Mouse (Mus musculus) MEL (cell line): ENCODE results near the gene Fhit. TPM values are rescaled to one million over a fixed set of nuclear protein-coding genes. Genes with fewer than 3 reads are reported as not detected.

ENCODE experiments used
- DNase-seq: peaks from one replicate; pipeline ENCODE4 v3.0.0; 2011; ENCODE audit warnings: low read depth, low spot score
- H3K27ac ChIP-seq: 2 replicates; pipeline ENCODE4 v1.5.1; 2012; ENCODE audit warnings: low read depth, mild to moderate bottlenecking, control low read depth, low read length, moderate library complexity; ENCODE audit not compliant: control insufficient read depth
- H3K27me3 ChIP-seq, 2 experiments: fragments of 150-350 bp in 1 of 2; sonication (generic) in 1 of 2; 2 replicates each; pipeline ENCODE4 v1.6.1; 2012; ENCODE audit warnings: low read length in 2 of 2, mild to moderate bottlenecking in 2 of 2, improper control_type of control experiment in 1 of 2, moderate library complexity in 1 of 2; ENCODE audit not compliant: insufficient read depth in 2 of 2, control insufficient read depth in 1 of 2
- H3K36me3 ChIP-seq, 2 experiments: 2 replicates each; pipeline ENCODE4 v1.6.1; 2012 to 2014; ENCODE audit warnings: low read length in 2 of 2, improper control_type of control experiment in 1 of 2, inconsistent platforms in 1 of 2, mild to moderate bottlenecking in 1 of 2; ENCODE audit not compliant: insufficient read depth in 2 of 2, control insufficient read depth in 1 of 2
- H3K4me1 ChIP-seq, 2 experiments: fragments of 150-350 bp in 1 of 2; sonication (generic) in 1 of 2; 2 replicates each; pipeline ENCODE4 v1.6.1; 2012; ENCODE audit warnings: low read length in 2 of 2, improper control_type of control experiment in 1 of 2, mild to moderate bottlenecking in 1 of 2; ENCODE audit not compliant: insufficient read depth in 2 of 2, control insufficient read depth in 1 of 2
- H3K4me3 ChIP-seq, 2 experiments: fragments of 150-350 bp in 1 of 2; sonication (generic) in 1 of 2; 2 replicates each; pipeline ENCODE4 v1.5.1; 2012; ENCODE audit warnings: low read depth in 2 of 2, low read length in 2 of 2, mild to moderate bottlenecking in 2 of 2, moderate library complexity in 2 of 2, control low read depth in 1 of 2, improper control_type of control experiment in 1 of 2; ENCODE audit not compliant: control insufficient read depth in 1 of 2, insufficient read depth in 1 of 2
- H3K79me2 ChIP-seq: 2 replicates; pipeline ENCODE4 v1.6.1; 2012; ENCODE audit warnings: mild to moderate bottlenecking, low read length, moderate library complexity; ENCODE audit not compliant: control insufficient read depth, poor library complexity, insufficient read depth
- H3K9ac ChIP-seq: 2 replicates; pipeline ENCODE4 v1.6.1; 2012; ENCODE audit warnings: low read depth, mild to moderate bottlenecking, control low read depth, low read length, moderate library complexity; ENCODE audit not compliant: control insufficient read depth, poor library complexity, severe bottlenecking
- H3K9me3 ChIP-seq: fragments of 150-350 bp; sonication (generic); replicated peaks from 2 replicates; pipeline ENCODE4 v1.6.1; 2012; ENCODE audit warnings: mild to moderate bottlenecking, low read length, improper control_type of control experiment, moderate library complexity; ENCODE audit not compliant: insufficient read depth
- BHLHE40 ChIP-seq: IDR thresholded peaks from 2 replicates; pipeline ENCODE4 v1.6.1; 2012; ENCODE audit warnings: low read depth, mild to moderate bottlenecking, inconsistent platforms, low read length, improper control_type of control experiment, borderline replicate concordance
- CTCF ChIP-seq, 3 experiments: IDR thresholded peaks in 2 of 3; conservative IDR thresholded peaks in 1 of 3; 2 replicates each; pipeline ENCODE4 v1.5.1; 2011 to 2012; ENCODE audit warnings: low read length in 3 of 3, low read depth in 2 of 3, mild to moderate bottlenecking in 2 of 3, improper control_type of control experiment in 1 of 3, inconsistent platforms in 1 of 3, mixed read lengths in 1 of 3, moderate library complexity in 1 of 3; ENCODE audit not compliant: control insufficient read depth in 1 of 3, insufficient read depth in 1 of 3, poor library complexity in 1 of 3, severe bottlenecking in 1 of 3
- E2F4 ChIP-seq: IDR thresholded peaks from 2 replicates; pipeline ENCODE4 v1.6.1; 2011; ENCODE audit warnings: low read depth, low read length, improper control_type of control experiment, borderline replicate concordance
- ELF1 ChIP-seq: IDR thresholded peaks from 2 replicates; pipeline ENCODE4 v1.6.1; 2014; ENCODE audit warnings: low read depth, mild to moderate bottlenecking, inconsistent platforms, low read length, improper control_type of control experiment, moderate library complexity
- EP300 ChIP-seq, 2 experiments: IDR thresholded peaks; 2 replicates each; pipeline ENCODE4 v1.6.1; 2011; ENCODE audit warnings: improper control_type of control experiment in 2 of 2, low read length in 2 of 2, low read depth in 1 of 2, mild to moderate bottlenecking in 1 of 2
- GABPA ChIP-seq: IDR thresholded peaks from 2 replicates; pipeline ENCODE4 v1.6.1; 2012; ENCODE audit warnings: low read depth, mild to moderate bottlenecking, inconsistent platforms, low read length, improper control_type of control experiment, moderate library complexity
- GATA1 ChIP-seq: IDR thresholded peaks from 2 replicates; pipeline ENCODE4 v1.6.1; 2011; ENCODE audit warnings: low read depth, low read length, improper control_type of control experiment
- KAT2A ChIP-seq: conservative IDR thresholded peaks from 2 replicates; pipeline ENCODE4 v1.6.1; 2012; ENCODE audit warnings: low read depth, low read length, improper control_type of control experiment, inconsistent platforms
- MAFK ChIP-seq: IDR thresholded peaks from 2 replicates; pipeline ENCODE4 v1.6.1; 2011; ENCODE audit warnings: low read depth, mild to moderate bottlenecking, low read length, improper control_type of control experiment, borderline replicate concordance
- MAX ChIP-seq: IDR thresholded peaks from 2 replicates; pipeline ENCODE4 v1.6.1; 2011; ENCODE audit warnings: low read length, improper control_type of control experiment
- MAZ ChIP-seq: IDR thresholded peaks from 2 replicates; pipeline ENCODE4 v1.6.1; 2012; ENCODE audit warnings: low read depth, mild to moderate bottlenecking, inconsistent platforms, low read length, improper control_type of control experiment
- MEF2A ChIP-seq: IDR thresholded peaks from 2 replicates; pipeline ENCODE4 v1.6.1; 2014; ENCODE audit warnings: low read depth, mild to moderate bottlenecking, inconsistent platforms, low read length, improper control_type of control experiment; ENCODE audit not compliant: poor library complexity, insufficient replicate concordance, severe bottlenecking; ENCODE audit errors: extremely low read depth
- MXI1 ChIP-seq: IDR thresholded peaks from 2 replicates; pipeline ENCODE4 v1.6.1; 2011; ENCODE audit warnings: mild to moderate bottlenecking, low read depth, low read length, improper control_type of control experiment
- MYB ChIP-seq: IDR thresholded peaks from 2 replicates; pipeline ENCODE4 v1.6.1; 2011; ENCODE audit warnings: mild to moderate bottlenecking, low read depth, low read length, improper control_type of control experiment
- MYC ChIP-seq: IDR thresholded peaks from 2 replicates; pipeline ENCODE4 v1.6.1; 2011; ENCODE audit warnings: low read depth, mild to moderate bottlenecking, low read length, improper control_type of control experiment, moderate library complexity
- NRF1 ChIP-seq: IDR thresholded peaks from 2 replicates; pipeline ENCODE4 v1.6.1; 2014; ENCODE audit warnings: low read depth, mild to moderate bottlenecking, inconsistent platforms, low read length, improper control_type of control experiment, moderate library complexity; ENCODE audit not compliant: poor library complexity, insufficient read depth, severe bottlenecking
- POLR2A ChIP-seq, 2 experiments: IDR thresholded peaks; 2 replicates each; pipeline ENCODE4 v1.6.1; 2011 to 2012; ENCODE audit warnings: low read length in 2 of 2, mild to moderate bottlenecking in 2 of 2, control low read depth in 1 of 2, improper control_type of control experiment in 1 of 2, low read depth in 1 of 2, moderate library complexity in 1 of 2; ENCODE audit not compliant: control insufficient read depth in 1 of 2, insufficient read depth in 1 of 2, poor library complexity in 1 of 2
- POLR2AphosphoS5 ChIP-seq: IDR thresholded peaks from 2 replicates; pipeline ENCODE4 v1.6.1; 2012; ENCODE audit warnings: low read depth, borderline replicate concordance, mild to moderate bottlenecking, inconsistent platforms, low read length, moderate library complexity, mixed read lengths
- RCOR1 ChIP-seq: IDR thresholded peaks from 2 replicates; pipeline ENCODE4 v1.6.1; 2012; ENCODE audit warnings: low read depth, mild to moderate bottlenecking, inconsistent platforms, low read length, improper control_type of control experiment
- TAL1 ChIP-seq: IDR thresholded peaks from 2 replicates; pipeline ENCODE4 v1.6.1; 2012; ENCODE audit warnings: mild to moderate bottlenecking, inconsistent platforms, low read length, moderate library complexity, mixed read lengths
- UBTF ChIP-seq: IDR thresholded peaks from 2 replicates; pipeline ENCODE4 v1.6.1; 2012; ENCODE audit warnings: low read depth, mild to moderate bottlenecking, inconsistent platforms, low read length, improper control_type of control experiment, moderate library complexity, borderline replicate concordance; ENCODE audit not compliant: insufficient read depth
- USF1 ChIP-seq: IDR thresholded peaks from 2 replicates; pipeline ENCODE4 v1.6.1; 2014; ENCODE audit warnings: low read depth, mild to moderate bottlenecking, inconsistent platforms, low read length, improper control_type of control experiment, moderate library complexity
- USF2 ChIP-seq, 2 experiments: IDR thresholded peaks; 2 replicates each; pipeline ENCODE4 v1.6.1; 2011 to 2012; ENCODE audit warnings: improper control_type of control experiment in 2 of 2, low read length in 2 of 2, borderline replicate concordance in 1 of 2, inconsistent platforms in 1 of 2, low read depth in 1 of 2, mild to moderate bottlenecking in 1 of 2; ENCODE audit not compliant: insufficient read depth in 1 of 2
- ZC3H11A ChIP-seq: IDR thresholded peaks from 2 replicates; pipeline ENCODE4 v1.6.1; 2012; ENCODE audit warnings: low read depth, mild to moderate bottlenecking, inconsistent platforms, low read length, improper control_type of control experiment
- ZKSCAN1 ChIP-seq: IDR thresholded peaks from 2 replicates; pipeline ENCODE4 v1.6.1; 2012; ENCODE audit warnings: low read depth, mild to moderate bottlenecking, inconsistent platforms, low read length, improper control_type of control experiment, moderate library complexity
- ZMIZ1 ChIP-seq: IDR thresholded peaks from 2 replicates; pipeline ENCODE4 v1.6.1; 2012; ENCODE audit warnings: low read depth, mild to moderate bottlenecking, inconsistent platforms, low read length, improper control_type of control experiment, moderate library complexity
- ZNF384 ChIP-seq: IDR thresholded peaks from 2 replicates; pipeline ENCODE4 v1.6.1; 2012; ENCODE audit warnings: low read depth, mild to moderate bottlenecking, inconsistent platforms, low read length, improper control_type of control experiment
- polyA plus RNA-seq, 2 experiments: library from polyadenylated mRNA; stranded (reverse) in 1 of 2; unstranded in 1 of 2; fragments of >175 nt in 1 of 2; fragments of >200 nt in 1 of 2; gene quantifications; 2 replicates each; pipeline versions ENCODE4 v1.2.1 to v1.2.4; 2012; ENCODE audit warnings: low replicate concordance in 2 of 2, low read depth in 1 of 2; ENCODE audit not compliant: insufficient read length in 2 of 2, insufficient read depth in 1 of 2, missing spikeins in 1 of 2
- total RNA-seq: library from RNA; depleted of rRNA; stranded (reverse); fragments of 300-350 nt; gene quantifications from 2 replicates; pipeline ENCODE4 v1.2.3, GENCODE M21; 2012

The Fhit gene
- total and polyA plus RNA-seq, 3 experiments, result 0.77 to 1.3 TPM; not detected in 1

DNA sequence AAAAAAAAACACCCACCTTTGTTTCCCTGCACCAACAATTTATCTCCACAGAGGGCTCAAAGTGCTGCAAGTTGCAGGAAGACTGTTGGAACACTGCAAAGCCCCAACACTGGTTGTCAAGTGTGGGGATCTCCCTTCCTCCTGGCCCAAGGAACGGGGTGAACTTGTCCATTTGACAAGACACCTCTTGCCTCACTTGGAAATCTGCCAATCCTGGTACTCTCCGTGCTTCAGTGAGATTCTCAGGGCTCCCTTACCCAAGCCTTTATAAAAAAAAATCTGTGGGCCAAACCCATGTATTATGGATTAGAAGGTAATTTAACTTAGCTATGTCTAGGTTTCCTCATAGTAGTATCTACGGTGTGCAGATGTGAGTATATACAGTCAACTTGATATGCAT, 448.9 kb downstream of the Fhit start:
- no peak overlapping the region for H3K27ac ChIP-seq
- H3K4me1 ChIP-seq, result no peaks in the 10 kb centered on the region
- H3K9ac ChIP-seq, result no peak overlapping the region
- DNase-seq, result no peak
- no peaks in the 10 kb centered on the region for H3K9me3 ChIP-seq
- no peak for TF ChIP-seq MYB
- TF ChIP-seq MEF2A, result no peak
- TF ChIP-seq GATA1, result no peak
- TF ChIP-seq NRF1, result no peak
- no peak for TF ChIP-seq MAFK
- TF ChIP-seq E2F4, result no peak
- TF ChIP-seq RCOR1, result no peak
- TF ChIP-seq ZMIZ1, result no peak
- no peak for TF ChIP-seq TAL1
- no peak for TF ChIP-seq ELF1
- no peak for TF ChIP-seq ZNF384
- no peak for TF ChIP-seq ZKSCAN1
- TF ChIP-seq USF2 (IDR thresholded peaks at IDR 0.05; ENCODE audit: borderline replicate concordance in 1 of 2, insufficient read depth in 1 of 2, low read depth in 1 of 2, low read length in 2 of 2), result no peak
- TF ChIP-seq GABPA, result no peak
- TF ChIP-seq MAZ, result no peak
- H3K27me3 ChIP-seq, result no peaks in the 10 kb centered on the region
- H3K79me2 ChIP-seq, result no peaks in the 10 kb centered on the region
- no peak overlapping the region for H3K4me3 ChIP-seq
- no peaks in the 10 kb centered on the region for H3K36me3 ChIP-seq

DNA sequence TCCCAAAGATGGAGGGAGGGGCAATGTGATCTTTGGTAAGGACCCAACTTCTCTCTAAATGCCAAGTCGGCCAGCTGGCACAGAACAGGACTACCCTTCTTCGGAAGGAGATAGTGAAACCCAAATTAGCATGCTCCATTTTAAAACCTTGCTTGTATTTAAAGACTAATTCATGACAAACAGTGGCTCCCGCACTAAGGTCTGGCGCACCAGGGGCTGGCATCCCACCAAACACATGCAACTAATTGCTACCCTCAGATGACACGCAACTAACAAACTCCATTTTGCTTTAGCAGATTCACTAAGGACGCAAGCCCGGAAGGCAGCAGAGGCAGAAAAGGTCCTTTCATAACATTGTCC, 449.3 kb downstream of the Fhit start:
- no peaks in the 10 kb centered on the region for H3K27me3 ChIP-seq
- H3K79me2 ChIP-seq, result no peaks in the 10 kb centered on the region
- H3K27ac ChIP-seq, result no peak overlapping the region
- H3K9ac ChIP-seq, result no peak overlapping the region
- DNase-seq, result no peak
- H3K4me1 ChIP-seq, result no peaks in the 10 kb centered on the region
- no peak for TF ChIP-seq EP300 (IDR thresholded peaks at IDR 0.05; ENCODE audit: low read depth in 1 of 2, low read length in 2 of 2)
- TF ChIP-seq NRF1, result no peak
- no peak for TF ChIP-seq POLR2AphosphoS5
- TF ChIP-seq ZNF384, result no peak
- TF ChIP-seq MYC, result no peak
- TF ChIP-seq ZC3H11A, result no peak
- TF ChIP-seq ZKSCAN1, result no peak
- no peak for TF ChIP-seq POLR2A (IDR thresholded peaks at IDR 0.05; ENCODE audit: control insufficient read depth in 1 of 2, insufficient read depth in 1 of 2, low read depth in 1 of 2, low read length in 2 of 2, poor library complexity in 1 of 2)
- TF ChIP-seq UBTF, result no peak
- no peak for TF ChIP-seq CTCF (IDR thresholded peaks at IDR 0.05 in 2 of 3, conservative IDR thresholded peaks at IDR 0.05 in 1 of 3; ENCODE audit: control insufficient read depth in 1 of 3, insufficient read depth in 1 of 3, low read depth in 2 of 3, low read length in 3 of 3, poor library complexity in 1 of 3, severe bottlenecking in 1 of 3)
- TF ChIP-seq MXI1, result no peak
- TF ChIP-seq USF1, result no peak
- TF ChIP-seq ELF1, result no peak
- TF ChIP-seq MAFK, result no peak
- no peak for TF ChIP-seq MAX
- TF ChIP-seq BHLHE40, result no peak
- TF ChIP-seq KAT2A, result no peak
- TF ChIP-seq MAZ, result no peak
- TF ChIP-seq GATA1, result no peak
- no peak for TF ChIP-seq MYB
- no peaks in the 10 kb centered on the region for H3K36me3 ChIP-seq
- no peaks in the 10 kb centered on the region for H3K9me3 ChIP-seq
- H3K4me3 ChIP-seq, result no peak overlapping the region
